Mouse (Mus musculus): ENCODE data around the gene Tmpo. TPM values are rescaled to one million over a fixed set of nuclear protein-coding genes. Genes with fewer than 3 reads are reported as not detected.

The Tmpo gene
- polyA plus RNA-seq, 1 experiment = 24.2 TPM

- DNase-seq (ENCODE audit: low read depth, low spot score) = no peak
- WGBS = 59% methylated on average over 3 of the region's 3 CpGs
Measured at GRCm38 (mm10) chr10:91164491-91164890, 16.6 kb downstream of the Tmpo start.

- WGBS = 83% methylated on average over 15 of the region's 15 CpGs
- DNase-seq (ENCODE audit: low read depth, low spot score) = no peak
Measured at GRCm38 (mm10) chr10:91162511-91163163, 18.5 kb downstream of the Tmpo start.

- DNase-seq (ENCODE audit: low read depth, low spot score) = no peak
- 75% methylated on average over 11 of the region's 11 CpGs for WGBS
Measured at GRCm38 (mm10) chr10:91162077-91162476, 19.0 kb downstream of the Tmpo start.

- no peak for DNase-seq (ENCODE audit: low read depth, low spot score)
Measured at GRCm38 (mm10) chr10:91161006-91161405, 20.1 kb downstream of the Tmpo start.

GRCm38 (mm10) chr10:91158442-91158841 lies 22.7 kb downstream of the Tmpo start:
- WGBS = 29% methylated on average over 8 of the region's 8 CpGs
- no peak for DNase-seq (ENCODE audit: low read depth, low spot score)

More at GRCm38 (mm10) chr10:91161006-91161405, 20.1 kb downstream of the Tmpo start:
- 66% methylated on average over 5 of the region's 5 CpGs for WGBS

GRCm38 (mm10) chr10:91156338-91156737 lies 24.8 kb downstream of the Tmpo start:
- DNase-seq (ENCODE audit: low read depth, low spot score) = no peak

GRCm38 (mm10) chr10:91153894-91154503 lies 27.1 kb downstream of the Tmpo start:
- 82% methylated on average over 10 of the region's 10 CpGs for WGBS
- no peak for DNase-seq (ENCODE audit: low read depth, low spot score)

More at GRCm38 (mm10) chr10:91156338-91156737, 24.8 kb downstream of the Tmpo start:
- WGBS = 70% methylated on average over 6 of the region's 6 CpGs

GRCm38 (mm10) chr10:91145413-91145812 lies 35.7 kb downstream of the Tmpo start:
- 98% methylated on average over 7 of the region's 7 CpGs for WGBS
- DNase-seq (ENCODE audit: low read depth, low spot score) = no peak

- 53% methylated on average over 18 of the region's 18 CpGs for WGBS
Measured at GRCm38 (mm10) chr10:91143313-91144230, 37.5 kb downstream of the Tmpo start.

GRCm38 (mm10) chr10:91142654-91143191 lies 38.4 kb downstream of the Tmpo start:
- WGBS = 62% methylated on average over 10 of the region's 10 CpGs

More at GRCm38 (mm10) chr10:91143313-91144230, 37.5 kb downstream of the Tmpo start:
- no peak for DNase-seq (ENCODE audit: low read depth, low spot score)

GRCm38 (mm10) chr10:91141564-91141963 lies 39.6 kb downstream of the Tmpo start:
- DNase-seq (ENCODE audit: low read depth, low spot score) = no peak
- 21% methylated on average over 2 of the region's 2 CpGs for WGBS

More at GRCm38 (mm10) chr10:91142654-91143191, 38.4 kb downstream of the Tmpo start:
- no peak for DNase-seq (ENCODE audit: low read depth, low spot score)

- 88% methylated on average over 14 of the region's 14 CpGs for WGBS
Measured at GRCm38 (mm10) chr10:91139148-91139766, 41.9 kb downstream of the Tmpo start.

GRCm38 (mm10) chr10:91138317-91138716 lies 42.8 kb downstream of the Tmpo start:
- 64% methylated on average over 3 of the region's 3 CpGs for WGBS
- DNase-seq (ENCODE audit: low read depth, low spot score) = no peak

More at GRCm38 (mm10) chr10:91139148-91139766, 41.9 kb downstream of the Tmpo start:
- no peak for DNase-seq (ENCODE audit: low read depth, low spot score)

GRCm38 (mm10) chr10:91137400-91137799 lies 43.7 kb downstream of the Tmpo start:
- no peak for DNase-seq (ENCODE audit: low read depth, low spot score)
- WGBS = 86% methylated on average over 9 of the region's 9 CpGs

- DNase-seq (ENCODE audit: low read depth, low spot score) = no peak
Measured at GRCm38 (mm10) chr10:91135302-91135972, 45.7 kb downstream of the Tmpo start.

GRCm38 (mm10) chr10:91131565-91131964 lies 49.5 kb downstream of the Tmpo start:
- DNase-seq (ENCODE audit: low read depth, low spot score) = peak; percentile 75
- 37% methylated on average over 1 of the region's 1 CpGs for WGBS

More at GRCm38 (mm10) chr10:91135302-91135972, 45.7 kb downstream of the Tmpo start:
- 95% methylated on average over 7 of the region's 7 CpGs for WGBS

- no peak for DNase-seq (ENCODE audit: low read depth, low spot score)
- 97% methylated on average over 3 of the region's 3 CpGs for WGBS
Measured at GRCm38 (mm10) chr10:91130792-91131191, 50.3 kb downstream of the Tmpo start.

- DNase-seq (ENCODE audit: low read depth, low spot score) = no peak
- WGBS = 83% methylated on average over 1 of the region's 1 CpGs
Measured at GRCm38 (mm10) chr10:91128551-91129160, 52.5 kb downstream of the Tmpo start.

Measured in large intestine, adult 2 months (tissue).